Mouse (Mus musculus) liver, postnatal 0 days (tissue): ENCODE measurements around the gene Ppp1r21.

ENCODE experiments used
- CTCF ChIP-seq: sonication (generic); IDR thresholded peaks from 2 replicates; pipeline ENCODE4 v1.5.1; 2016; ENCODE audit warnings: antibody characterized with exemption, low read depth
- EP300 ChIP-seq: IDR thresholded peaks from 2 replicates; pipeline ENCODE4 v1.6.1; 2016; ENCODE audit warnings: antibody characterized with exemption, low read depth, mild to moderate bottlenecking

DNA sequence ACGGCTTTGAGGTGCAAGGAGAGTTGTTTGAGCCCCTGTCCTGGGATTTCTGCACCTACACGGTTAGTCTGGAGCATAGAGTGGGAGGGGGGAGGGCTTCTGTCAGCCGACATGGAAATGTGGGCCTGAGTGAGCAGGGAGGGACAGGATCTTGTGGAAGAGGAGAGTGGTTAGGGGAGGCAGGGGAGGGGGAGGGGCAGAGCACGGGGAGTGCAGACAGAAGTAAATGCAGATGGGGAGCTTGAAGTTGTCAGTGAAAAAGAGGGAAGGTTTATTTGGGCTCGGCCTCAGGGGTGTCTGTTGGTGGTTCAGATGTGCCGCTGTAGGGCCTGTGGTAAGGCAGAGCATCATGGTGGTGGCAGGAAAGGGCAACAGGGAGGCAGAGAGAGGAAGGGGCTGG, 22.6 kb downstream of the Ppp1r21 start:
- TF ChIP-seq CTCF (no peak), EP300 (no peak)
